Mouse (Mus musculus) bone marrow, adult 2 months (tissue): ENCODE measurements around the gene Tmem52.

Experiments
- CTCF ChIP-seq: fragments of 200-500 bp; IDR thresholded peaks from 2 replicates; pipeline ENCODE4 v1.5.1; 2011; ENCODE audit warnings: low read length, control low read depth; ENCODE audit not compliant: control insufficient read depth, insufficient read depth
- POLR2A ChIP-seq: fragments of 200-500 bp; IDR thresholded peaks from 2 replicates; pipeline ENCODE4 v1.6.1; 2011; ENCODE audit warnings: low read depth, mild to moderate bottlenecking, control low read depth, low read length, borderline replicate concordance; ENCODE audit not compliant: control insufficient read depth

GRCm38 (mm10) chr4:155505671-155506295 lies 36.9 kb downstream of the Tmem52 start:
- TF ChIP-seq CTCF (no peak), POLR2A (no peak)
